Mouse (Mus musculus): ENCODE measurements around the gene Patj.

DNA sequence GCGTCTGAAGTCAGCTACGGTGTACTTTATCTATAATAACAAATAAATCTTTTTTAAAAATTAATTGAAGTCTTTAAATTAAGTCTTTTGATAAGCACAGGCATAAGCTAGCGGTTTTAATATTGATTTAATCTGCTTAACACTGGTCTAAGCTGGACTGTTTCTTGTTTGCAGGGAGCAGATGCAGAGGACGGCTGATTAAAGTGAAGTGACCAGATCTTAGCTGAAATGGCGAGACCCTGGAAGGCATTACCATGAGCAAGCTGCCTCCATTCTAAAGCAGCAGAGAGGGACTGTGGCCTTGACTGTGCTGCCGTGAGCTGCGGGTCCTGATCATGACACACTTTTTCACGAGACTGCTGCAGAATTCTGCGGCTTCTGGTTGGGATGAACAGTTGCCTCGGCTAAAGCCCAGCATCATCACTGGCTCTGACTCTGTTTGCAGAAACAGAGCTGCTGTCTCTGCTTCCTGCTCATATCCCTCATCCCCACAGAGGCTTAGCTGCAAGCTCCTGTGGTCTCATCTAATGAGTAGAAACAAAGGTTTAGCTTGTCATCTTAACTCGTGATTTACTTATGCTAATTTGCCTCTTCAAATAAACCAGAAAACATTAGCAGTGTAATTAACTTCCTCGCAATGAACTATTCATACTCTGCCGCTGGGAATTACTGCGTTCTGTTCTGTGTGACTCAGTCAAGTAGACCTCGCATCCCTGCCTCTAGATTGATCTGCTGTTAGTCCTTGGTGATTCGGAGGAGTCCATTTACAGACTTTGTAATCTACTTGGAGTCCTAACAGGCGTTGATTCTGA, 322.4 kb downstream of the Patj start:
- TF ChIP-seq POLR2A (IDR thresholded peaks at IDR 0.05; ENCODE audit: control insufficient read depth in 1 of 2, insufficient read depth in 1 of 2, low read depth in 1 of 2, low read length in 2 of 2, poor library complexity in 1 of 2) (no peak), ZMIZ1 (IDR thresholded peaks at IDR 0.05; ENCODE audit: low read depth, low read length) (no peak)
